Mouse (Mus musculus): Measurements from ENCODE around the gene Hnrnpa0.

The Hnrnpa0 gene

DNA sequence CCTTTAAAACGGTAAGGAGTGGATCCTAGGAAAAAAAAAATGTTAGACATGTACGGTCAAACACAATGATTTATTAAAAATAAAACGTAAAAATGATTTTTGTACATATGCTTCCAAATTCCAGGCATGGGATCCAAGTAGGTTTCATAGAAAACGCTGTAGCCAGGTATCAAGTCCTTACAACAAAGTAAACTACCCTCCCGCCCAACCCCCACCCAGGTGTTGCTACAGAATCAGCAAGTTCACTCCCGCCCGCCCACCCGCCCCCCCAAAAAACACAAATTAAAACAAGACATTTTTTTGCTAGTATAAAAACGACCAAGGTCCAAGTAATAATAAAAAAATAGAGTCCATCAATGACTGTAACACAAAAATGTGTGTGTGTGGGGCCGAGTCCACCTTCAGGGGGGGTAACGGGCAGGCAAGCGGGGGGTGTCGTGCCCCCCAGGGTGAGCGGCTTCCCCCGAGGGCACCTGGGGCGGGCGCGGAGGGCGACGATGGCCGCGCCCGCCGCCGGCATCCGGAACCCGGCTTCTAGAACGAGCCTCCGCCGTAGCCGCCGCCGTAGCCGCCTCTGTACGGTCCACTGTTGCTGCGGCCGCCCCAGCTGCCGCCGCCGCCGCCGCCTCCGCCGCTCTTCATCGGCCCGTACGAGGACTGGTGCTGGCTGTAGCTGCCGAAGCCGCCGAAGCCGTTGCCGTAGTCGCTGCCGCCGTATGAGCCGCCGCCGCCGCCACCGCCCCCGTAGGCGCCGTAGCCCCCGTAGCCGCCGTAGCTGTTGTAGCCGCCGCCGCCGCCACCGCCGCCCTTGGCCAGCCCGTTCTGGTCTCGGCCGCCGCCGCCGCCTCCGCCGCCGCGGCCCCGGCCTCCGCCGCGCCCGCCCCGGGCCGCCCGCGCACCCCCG is 1.2 kb downstream of the Hnrnpa0 start:
- no peak for DNase-seq (ENCODE audit: low spot score in 2 of 2)

GRCm38 (mm10) chr13:58126126-58126525 is 2.2 kb downstream of the Hnrnpa0 start:
- no peak for DNase-seq (ENCODE audit: low spot score in 2 of 2)

GRCm38 (mm10) chr13:58124989-58125388 is 3.4 kb downstream of the Hnrnpa0 start:
- no peak for DNase-seq (ENCODE audit: low spot score in 2 of 2)

DNA sequence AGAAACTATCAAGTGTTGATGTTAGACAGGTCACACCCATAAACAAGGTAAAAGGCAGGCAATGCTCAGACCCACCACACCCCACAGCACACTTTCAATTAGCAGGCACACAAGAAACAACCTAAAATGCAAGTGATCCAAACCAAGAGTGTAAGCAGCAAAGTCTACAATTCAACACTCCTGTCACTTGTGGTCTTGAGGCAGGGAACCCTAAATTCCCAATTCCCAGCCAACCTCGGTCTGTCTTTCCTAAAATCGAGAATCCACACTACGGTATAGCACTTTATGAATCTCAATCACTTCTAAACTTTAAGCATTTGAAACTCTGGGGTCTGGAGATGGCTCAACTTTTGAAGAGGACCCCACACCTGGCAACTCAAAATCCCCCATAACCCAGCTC is 4.1 kb downstream of the Hnrnpa0 start:
- no peak for DNase-seq (ENCODE audit: low spot score in 2 of 2)

GRCm38 (mm10) chr13:58123381-58123780 is 5.0 kb downstream of the Hnrnpa0 start:
- DNase-seq (ENCODE audit: low spot score in 2 of 2): no peak

- DNase-seq (ENCODE audit: low spot score in 2 of 2): no peak
These were observed 5.5 kb downstream of the Hnrnpa0 start for GRCm38 (mm10) chr13:58122786-58123297.

DNA sequence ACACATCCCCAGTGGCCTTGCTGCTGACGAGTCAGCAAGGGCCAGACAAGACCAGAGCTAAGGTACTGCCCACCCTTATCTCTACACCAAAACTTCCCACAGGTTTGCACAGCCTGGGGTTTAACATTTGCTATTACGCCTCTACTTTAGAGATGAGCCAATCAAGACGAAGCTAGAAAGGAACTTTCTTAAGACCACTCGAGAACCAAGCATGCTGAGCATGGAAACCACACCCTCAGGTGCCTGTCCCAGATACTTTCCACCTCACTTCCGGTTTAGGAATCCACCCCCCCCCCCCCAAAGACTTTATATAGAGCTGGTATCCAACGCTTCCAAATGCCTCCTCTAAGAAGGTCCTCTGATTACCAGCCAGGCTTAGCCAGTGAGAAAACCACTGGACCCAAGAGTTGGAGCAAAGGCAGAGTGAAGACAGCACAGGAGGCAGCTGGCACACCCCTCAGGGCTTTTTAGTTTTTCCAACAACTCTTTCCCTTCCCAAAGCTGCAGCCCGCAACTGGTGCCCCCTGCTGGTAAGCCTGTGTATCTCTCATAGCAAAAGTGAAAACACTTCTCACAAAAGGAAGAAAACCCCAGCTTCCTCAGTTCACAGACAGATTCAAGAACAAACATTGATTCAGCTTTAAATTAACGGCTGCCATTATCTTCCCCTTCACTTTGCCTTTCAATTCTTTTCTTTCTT is 10.9 kb downstream of the Hnrnpa0 start:
- no peak for DNase-seq (ENCODE audit: low spot score in 2 of 2)

DNA sequence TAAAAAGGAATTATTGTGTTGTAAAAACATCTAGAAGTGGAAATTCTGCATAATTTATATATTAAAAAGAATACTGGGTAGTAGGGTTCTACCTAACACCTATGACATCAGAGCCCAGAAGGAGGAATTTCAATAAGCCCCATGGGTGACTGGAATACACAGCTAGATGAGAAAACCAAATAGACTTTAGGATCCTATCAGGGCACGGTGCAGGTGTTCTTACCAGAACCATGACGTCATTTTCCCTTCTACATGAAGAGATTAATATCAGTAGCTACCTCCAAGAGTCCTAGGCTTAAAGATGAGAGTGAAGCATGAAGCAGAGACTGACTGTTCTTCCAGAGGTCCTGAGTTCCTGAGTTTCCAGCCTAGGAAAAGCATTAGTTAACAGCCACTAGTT is 11.6 kb downstream of the Hnrnpa0 start:
- DNase-seq (ENCODE audit: low spot score in 2 of 2): no peak

- no peak for DNase-seq (ENCODE audit: low spot score in 2 of 2)
These were observed 13.1 kb downstream of the Hnrnpa0 start for GRCm38 (mm10) chr13:58115227-58115626.

DNA sequence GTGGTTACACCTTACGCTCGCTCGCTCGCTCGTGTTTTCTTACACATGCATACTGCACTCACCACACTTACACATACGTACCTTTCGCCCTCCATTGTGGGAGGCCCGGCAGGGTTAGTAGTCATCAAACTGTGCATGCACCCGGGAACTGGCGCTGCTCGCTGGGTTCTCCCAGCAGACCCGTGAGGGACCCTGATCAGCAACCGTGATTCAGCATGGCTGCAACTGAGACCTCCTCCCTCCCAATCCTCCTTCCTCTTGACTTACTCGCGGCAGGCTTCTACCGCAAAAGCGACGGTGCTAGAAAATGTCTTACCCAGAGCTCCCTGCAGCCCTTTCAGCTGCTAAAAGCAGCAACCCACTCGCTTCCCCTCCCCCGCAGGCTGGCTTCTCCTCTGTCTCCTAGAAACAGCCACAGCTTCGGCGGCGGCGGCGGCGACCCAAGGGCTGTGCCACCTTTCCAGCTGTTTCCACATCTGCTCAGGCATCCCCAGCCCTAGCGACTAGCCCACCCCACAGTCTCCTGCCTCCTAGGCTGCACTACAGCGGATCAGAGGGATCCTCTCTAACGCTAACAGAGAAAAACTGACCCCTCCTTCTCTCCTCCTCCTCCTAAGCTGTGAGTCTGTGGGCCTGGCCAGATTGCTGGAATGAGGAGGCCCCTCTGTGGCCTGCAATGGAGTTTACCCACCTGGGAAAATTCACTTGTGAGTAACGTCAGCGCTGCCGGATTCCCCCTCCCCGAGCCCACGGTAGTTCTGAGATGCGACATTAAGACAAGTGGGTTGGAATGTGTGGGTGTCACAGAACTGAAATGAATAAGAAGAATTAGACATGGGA is 15.1 kb downstream of the Hnrnpa0 start, which contains the start of gene Klhl3:
TSS of gene Klhl3 (minus strand) at position 532 of the 840 bp plus-strand sequence.
- DNase-seq (ENCODE audit: low spot score in 2 of 2): peak; percentile 85 to 86

- DNase-seq (ENCODE audit: low spot score in 2 of 2): no peak
These were observed 15.7 kb downstream of the Hnrnpa0 start for GRCm38 (mm10) chr13:58112601-58113041.

DNA sequence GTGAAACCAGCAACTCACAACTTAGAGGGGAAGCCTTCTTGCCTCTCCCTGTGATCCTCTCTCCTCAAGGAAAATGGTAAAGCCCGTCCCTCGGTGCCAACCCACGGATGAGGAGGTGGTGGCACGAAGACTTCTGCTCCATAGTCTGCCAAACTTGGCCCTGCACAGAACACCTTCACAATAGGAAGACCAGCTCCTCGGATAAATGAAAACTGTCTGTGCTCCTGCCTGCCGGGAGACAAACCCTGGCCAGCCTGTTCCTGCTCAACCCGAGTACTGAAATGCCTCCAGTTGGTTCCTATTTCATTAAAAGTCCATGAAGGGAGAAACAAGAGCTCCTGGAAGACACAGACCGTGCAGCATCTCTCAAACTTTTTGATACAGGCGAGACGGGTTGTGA is 16.2 kb downstream of the Hnrnpa0 start:
- peak in 1 of 2 experiments; percentile 41 for DNase-seq (ENCODE audit: low spot score in 2 of 2)

- peak in 1 of 2 experiments; percentile 39 for DNase-seq (ENCODE audit: low spot score in 2 of 2)
These were observed 17.1 kb downstream of the Hnrnpa0 start for GRCm38 (mm10) chr13:58111306-58111705.

GRCm38 (mm10) chr13:58090643-58091042 is 37.7 kb downstream of the Hnrnpa0 start:
- peak; percentile 73 to 88 for DNase-seq (ENCODE audit: low spot score in 2 of 2)

GRCm38 (mm10) chr13:58084396-58084795 is 44.0 kb downstream of the Hnrnpa0 start:
- no peak for DNase-seq (ENCODE audit: low spot score in 2 of 2)

DNA sequence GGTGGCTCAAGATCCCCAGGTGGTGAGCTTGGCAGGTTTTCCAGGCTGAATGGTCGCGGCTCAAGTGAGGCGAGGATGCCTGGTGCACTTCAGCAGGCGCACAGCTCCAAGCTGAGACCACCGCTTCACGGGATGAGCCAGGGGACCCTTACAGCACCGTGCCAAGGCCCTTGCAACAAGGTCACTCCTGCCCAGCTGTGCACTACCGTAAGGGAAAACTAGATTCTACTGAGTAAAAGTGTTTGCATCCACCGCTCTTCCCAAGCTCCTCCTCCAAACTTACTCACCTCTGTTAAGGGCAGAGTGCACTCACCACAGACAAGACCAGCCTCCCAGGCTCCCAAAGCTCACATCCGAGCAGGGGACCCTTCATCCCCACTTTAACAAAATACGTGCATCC is 44.8 kb downstream of the Hnrnpa0 start:
- DNase-seq (ENCODE audit: low spot score in 2 of 2): no peak

GRCm38 (mm10) chr13:58083048-58083447 is 45.3 kb downstream of the Hnrnpa0 start:
- DNase-seq (ENCODE audit: low spot score in 2 of 2): no peak

DNA sequence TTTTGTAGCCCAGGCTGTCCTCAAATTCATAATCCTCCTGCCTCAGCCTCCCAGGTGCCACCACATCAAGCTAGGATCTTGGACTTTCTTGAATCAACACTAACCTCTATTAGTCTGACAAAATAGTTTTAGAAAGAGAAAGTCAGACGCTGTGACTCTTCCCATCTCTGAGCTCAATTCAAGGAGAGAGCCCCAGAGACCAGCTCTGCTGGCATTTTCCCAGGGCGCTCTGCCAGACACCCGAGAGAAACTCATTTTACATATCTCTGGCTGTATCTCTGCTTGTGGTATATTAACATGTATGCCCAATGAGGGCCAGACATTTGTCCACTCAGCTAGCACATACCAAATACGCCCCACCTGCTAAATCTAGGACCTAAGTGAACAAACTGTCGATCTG is 50.0 kb downstream of the Hnrnpa0 start:
- DNase-seq (ENCODE audit: low spot score in 2 of 2): no peak

Measured in right cerebral cortex, postnatal 36 days (tissue).